Mouse (Mus musculus) right cerebral cortex, postnatal 4 days (tissue): ENCODE measurements around the gene Acaa1a.

Source experiments
- DNase-seq: peaks from one replicate; pipeline ENCODE4 v3.0.0-alpha.2; 2022

Acaa1a gene

DNA sequence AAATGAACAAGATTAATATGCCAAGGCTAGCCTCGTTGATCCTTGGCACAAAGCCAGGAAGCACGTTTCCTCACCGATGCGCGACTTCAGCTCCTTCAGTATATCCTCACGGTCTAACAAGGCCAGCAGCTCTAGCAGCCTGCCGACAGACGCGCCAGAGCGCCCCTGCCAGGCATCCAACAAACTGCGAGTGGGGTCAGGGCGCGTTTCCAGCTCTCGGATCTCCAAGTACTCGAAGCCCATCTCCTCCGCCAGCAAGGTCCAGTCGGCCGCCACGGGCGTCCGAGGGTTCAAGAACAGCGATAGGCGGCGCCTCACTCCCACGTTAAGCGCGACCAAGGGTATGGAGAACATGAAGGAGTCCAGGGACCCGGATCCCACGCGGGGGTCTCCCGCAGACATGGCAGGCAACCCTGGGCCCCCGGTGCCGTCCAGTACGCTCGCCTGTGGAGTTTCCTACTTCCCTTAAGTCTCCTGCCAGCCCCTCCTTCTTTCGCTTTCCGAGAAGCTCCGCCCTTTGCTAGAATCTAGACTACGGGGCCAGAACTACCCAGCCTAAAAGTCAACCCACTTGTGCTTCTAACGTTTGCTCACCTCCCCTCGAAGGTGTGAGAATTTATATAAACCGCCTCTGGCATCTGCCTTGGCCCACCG, at the start of gene Acaa1a:
Acaa1a (plus strand) TSS at position 119 of the 654 bp plus-strand sequence.
- peak; percentile 60 for DNase-seq

- DNase-seq = no peak
Observed at GRCm38 (mm10) chr9:119290791-119291190, 48.7 kb upstream of the Acaa1a start.

- DNase-seq = no peak
Observed at GRCm38 (mm10) chr9:119297696-119298095, 41.8 kb upstream of the Acaa1a start.

DNA sequence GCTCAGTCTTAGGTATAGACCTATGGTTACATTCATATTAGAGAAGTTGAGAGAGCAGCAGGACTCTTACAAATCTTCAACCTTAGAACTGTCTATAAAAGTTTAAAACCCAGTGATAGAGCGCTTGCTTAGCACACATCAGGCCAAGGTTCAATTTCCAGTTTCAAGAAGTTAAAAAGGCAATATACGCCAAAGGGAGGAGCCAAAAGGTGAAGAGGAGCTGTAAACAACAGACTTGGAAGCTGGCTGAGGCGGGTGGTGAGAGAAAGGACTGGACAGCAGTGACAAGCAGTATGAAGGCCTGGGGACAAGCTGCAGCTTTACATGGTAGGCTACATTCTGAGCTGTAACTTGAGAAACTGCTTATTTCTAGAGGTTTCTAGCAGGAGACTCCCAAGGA, 40.9 kb upstream of the Acaa1a start:
- no peak for DNase-seq

GRCm38 (mm10) chr9:119305863-119306262, 33.6 kb upstream of the Acaa1a start:
- DNase-seq = no peak

DNA sequence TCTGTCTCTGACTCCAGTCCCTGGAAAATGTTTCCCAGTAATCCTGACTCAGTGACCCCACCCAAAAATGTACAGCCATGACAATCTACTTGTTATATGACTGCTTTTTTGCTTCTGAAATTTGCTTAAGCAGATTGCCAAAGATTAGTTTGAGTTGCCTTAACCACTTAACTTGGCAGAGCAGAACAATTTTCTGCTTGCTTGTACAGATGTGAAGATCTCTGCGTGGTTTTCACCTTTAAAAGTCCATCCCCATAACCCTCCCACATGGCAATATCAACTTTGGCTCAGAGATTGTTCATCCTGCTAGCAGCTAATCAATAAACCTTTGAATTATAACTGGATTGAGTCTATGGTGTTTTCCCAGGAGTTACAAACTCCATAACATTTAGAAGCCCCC, 30.4 kb upstream of the Acaa1a start:
- DNase-seq = no peak

- no peak for DNase-seq
Observed at GRCm38 (mm10) chr9:119313096-119313495, 26.4 kb upstream of the Acaa1a start.

DNA sequence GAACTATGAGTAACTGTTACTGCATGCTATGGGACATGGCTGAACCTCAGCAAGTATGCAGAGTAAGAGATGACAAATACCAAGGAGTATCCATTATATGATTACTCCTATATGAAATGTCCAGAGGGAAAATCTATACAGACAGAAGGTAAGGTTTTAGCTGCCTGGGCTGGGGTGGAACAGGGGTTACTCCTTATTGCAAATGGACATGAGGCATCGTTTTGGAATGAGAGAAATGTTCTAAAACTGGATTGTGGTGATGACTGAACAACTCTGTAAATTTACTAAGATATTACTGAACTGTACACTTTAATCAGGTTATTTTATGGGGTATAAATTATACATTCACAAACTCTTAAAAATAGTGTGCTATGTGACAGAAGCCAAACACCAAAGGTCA, 20.6 kb upstream of the Acaa1a start:
- no peak for DNase-seq

DNA sequence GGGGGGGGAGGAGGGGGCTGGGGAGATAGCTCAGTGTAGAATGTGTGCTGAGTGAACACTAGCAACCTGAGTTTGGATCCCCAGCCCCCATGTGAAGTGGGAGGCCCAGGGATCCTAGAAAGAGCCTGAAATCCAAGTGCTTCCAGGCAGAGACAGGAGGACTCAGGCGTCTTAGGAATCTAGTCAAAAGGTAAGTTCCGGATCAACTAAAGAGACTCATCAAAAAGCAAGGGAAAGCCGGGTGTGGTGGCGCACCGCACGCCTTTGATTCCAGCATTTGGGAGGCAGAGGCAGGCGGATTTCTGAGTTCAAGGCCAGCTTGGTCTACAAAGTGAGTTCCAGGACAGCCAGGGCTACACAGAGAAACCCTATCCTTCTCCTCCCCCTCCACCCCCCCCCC, 19.0 kb upstream of the Acaa1a start:
- DNase-seq = no peak

GRCm38 (mm10) chr9:119320946-119321345, 18.5 kb upstream of the Acaa1a start:
- DNase-seq = no peak

DNA sequence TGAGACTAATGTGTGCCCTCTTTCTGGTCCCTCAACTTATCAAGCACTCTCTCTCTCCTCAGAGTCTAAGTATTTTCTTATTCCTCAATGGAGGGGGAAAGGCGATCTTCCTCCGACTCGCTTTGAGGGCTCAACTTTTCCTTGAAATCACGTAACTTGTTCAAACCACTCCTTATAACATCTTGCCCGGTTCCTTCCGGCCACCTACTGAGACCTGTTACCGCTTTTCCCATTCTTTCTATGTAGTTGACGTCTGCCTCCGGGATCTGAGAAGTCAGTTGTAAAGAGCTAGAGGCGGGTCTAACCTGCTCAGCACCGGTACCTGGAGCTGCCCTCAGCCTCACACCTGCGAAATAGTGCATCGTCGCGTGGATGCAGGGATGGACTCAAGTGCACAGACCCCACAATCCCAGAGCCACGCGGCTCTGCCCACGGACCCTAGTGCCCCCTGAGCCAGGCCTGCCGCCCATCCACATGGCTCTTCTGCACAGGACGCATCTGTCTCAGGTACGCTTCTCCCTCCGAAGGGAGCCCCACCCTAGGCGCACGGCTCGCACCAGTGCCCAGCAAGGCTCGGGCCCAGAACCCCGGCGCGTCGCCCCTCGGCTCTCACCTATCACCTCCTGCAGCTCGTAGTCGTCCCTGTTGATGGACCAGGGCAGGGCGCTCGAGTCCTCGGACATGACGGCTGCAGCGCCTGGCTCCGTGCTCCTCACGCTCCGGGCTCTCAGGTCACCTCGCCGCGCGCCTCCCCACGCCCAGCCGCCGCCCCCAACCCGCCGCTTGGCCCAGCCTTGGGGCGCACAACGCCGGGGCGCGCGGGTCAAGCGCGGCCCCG, 17.9 kb upstream of the Acaa1a start:
- peak; percentile 45 for DNase-seq

- DNase-seq = peak; percentile 92
Observed at GRCm38 (mm10) chr9:119322289-119323259, 16.9 kb upstream of the Acaa1a start, which contains the start of gene Oxsr1. Gene Oxsr1 (minus strand): TSS chr9:119322427.

DNA sequence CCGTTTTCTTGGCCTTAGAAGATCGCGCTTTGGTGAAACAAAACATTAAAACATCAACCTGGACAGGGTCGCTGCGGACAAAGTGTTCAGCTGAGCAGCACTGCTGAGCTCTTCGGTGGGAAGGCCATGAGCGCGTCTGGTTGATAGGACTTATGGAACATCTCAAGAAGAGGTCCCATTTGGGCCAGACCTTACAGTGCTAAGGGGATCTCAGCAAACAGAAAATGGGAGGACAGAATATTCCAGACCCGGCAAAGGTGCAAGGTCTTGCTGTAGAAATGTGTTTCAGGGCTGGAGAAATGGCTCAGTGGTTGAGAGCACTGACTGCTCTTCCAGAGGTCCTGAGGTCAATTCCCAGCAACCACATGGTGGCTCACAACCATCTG, 16.2 kb upstream of the Acaa1a start:
- no peak for DNase-seq

- no peak for DNase-seq
Observed at GRCm38 (mm10) chr9:119324130-119324529, 15.3 kb upstream of the Acaa1a start.

- no peak for DNase-seq
Observed at GRCm38 (mm10) chr9:119328488-119328887, 11.0 kb upstream of the Acaa1a start.

DNA sequence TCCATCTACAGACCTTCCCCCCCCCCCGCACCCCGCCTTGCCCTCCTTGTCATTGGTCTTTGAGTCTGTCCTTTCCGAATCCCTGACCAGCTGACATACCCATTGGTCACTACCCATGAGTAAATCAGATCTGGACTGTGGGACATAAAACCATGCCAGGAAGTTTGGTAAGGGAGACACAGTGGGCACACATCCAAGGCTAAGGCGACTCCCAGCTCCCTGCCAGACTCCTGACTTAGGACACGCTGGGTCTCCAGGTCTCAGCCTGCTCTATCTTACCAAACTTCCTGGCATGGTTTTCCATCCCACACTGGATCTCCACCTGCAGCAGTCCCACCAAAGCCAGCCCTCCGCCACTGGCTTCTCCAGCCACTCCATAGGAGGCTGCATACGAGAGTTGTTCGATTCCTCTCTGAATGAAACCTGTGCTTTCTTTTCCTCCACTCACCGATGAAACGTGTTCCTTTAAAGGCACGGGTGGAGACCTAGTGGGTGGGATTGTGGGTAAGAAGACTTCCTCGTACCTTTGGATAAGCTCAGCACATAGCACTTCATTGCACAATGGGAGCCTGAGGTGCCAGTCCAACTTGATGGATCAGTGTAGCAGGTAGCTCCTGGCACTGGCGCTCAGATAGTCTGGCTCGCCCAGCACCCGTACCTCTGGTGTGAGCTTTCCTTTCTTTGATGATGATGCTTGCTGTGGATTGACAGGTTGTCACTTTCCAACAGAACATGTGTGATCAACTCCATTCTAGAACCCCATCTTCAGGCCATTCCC, 9.1 kb upstream of the Acaa1a start:
- no peak for DNase-seq

DNA sequence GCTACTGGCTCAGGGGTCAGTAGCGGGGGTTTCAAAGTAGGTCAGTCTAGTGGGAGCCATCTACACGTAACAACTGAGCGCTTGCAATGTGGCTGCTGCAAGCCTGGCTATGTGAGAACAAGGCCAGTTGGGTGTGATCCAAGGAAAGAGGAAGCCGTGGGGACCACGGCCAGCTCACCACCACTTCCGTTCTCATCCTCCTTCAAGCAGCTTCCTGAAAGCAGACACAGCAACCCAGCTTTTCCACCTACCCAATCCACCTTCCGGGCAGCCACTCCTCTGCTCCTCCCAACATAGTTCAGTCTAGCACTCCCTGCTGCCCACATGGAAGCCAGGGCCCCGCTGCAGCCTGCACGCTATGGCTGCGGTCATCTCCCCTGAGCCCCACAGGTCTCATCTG, 5.2 kb upstream of the Acaa1a start:
- DNase-seq = no peak

GRCm38 (mm10) chr9:119334834-119335233, 4.6 kb upstream of the Acaa1a start:
- no peak for DNase-seq

GRCm38 (mm10) chr9:119335571-119335970, 3.9 kb upstream of the Acaa1a start:
- no peak for DNase-seq

DNA sequence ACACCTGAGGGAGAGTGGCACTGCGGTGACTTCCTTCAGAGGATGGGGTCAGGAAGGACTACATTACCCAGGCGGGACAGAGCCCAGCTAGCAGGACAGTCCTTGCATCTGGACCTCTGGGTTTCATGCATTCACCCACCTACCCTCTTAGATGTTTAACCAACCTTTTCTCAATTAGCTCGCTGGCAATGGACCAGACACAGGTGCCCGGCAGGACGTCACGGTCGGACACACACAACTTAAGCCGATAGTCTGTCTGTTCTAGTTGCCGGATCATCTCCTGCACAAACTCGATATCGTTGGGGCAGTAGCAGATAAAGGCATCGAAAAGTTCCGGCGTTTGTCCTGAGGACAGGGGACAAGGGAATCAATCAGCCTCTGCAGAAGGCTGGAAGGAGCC, 1.6 kb upstream of the Acaa1a start:
- DNase-seq = no peak

GRCm38 (mm10) chr9:119338350-119338749, 1.1 kb upstream of the Acaa1a start:
- DNase-seq = no peak

DNA sequence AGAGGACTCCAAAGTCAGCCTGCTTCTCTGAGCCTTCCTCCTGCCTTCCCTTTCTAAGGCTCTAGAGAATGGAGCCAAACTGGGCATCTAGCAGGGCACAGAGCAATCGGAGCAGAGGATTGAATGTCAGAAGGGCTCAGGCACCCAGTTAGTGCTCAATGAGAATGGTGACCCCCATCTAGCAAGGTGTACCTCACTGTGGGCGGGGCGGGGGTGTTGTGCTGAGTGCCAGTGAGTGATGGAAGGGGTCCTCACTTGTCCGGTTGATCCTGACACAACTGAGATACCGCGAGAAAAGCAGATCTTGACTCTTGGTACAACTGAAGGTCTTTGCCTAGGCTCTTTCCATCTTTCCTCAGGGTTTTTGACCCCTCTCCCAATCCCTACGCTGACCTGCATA, 370 bp upstream of the Acaa1a start:
- DNase-seq = no peak
